Mouse (Mus musculus) forelimb bud, embryonic 11.5 days (tissue): ENCODE results near the gene Pdxk.
"Not testable (repeated sequence)": the region's sequence is repeated elsewhere in the genome, so short reads cannot be mapped to it uniquely, and the experiment has no call there.

Source experiments
- DNase-seq: peaks from one replicate; pipeline ENCODE4 v3.0.0-alpha.2; 2012; ENCODE audit warnings: low read depth, low spot score

Pdxk gene

DNA sequence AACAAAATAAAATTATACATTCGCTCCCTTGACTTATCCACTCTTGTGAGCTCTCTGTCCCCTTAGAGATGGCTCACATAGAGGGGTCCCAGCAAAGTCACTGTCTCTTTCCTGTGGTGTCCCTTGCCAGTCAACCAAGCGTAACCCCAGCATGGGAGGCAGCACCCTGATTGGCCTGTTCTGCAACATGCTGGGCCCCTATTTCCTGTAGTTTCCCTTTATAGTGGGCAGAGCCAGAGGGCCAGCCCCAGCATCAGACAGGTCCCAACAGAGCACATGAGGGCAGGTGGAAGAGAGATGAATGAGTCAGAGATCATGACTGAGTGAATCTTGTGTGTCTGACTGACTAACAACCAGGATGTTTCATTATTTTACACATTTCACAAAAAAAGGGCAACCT, 43.8 kb downstream of the Pdxk start:
- DNase-seq: no peak

DNA sequence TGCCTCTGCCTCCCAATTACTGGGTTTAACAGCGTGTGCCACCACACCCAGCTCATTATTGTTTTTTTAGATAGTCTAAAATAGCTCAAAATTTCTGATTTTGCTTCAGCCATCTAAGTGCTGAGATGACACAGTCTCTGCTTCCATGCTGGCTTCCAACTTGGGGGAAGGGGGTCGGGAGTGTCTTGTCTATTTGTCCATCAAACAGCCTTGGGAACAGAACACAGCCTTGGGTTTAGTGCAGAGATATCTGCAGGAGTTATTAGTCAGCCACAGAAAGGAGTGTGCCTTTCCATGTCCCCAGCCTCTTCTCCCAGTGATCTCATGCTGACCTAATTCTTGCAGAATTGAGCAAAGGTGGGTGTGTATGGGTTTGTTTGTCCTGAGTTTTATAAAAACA, 46.0 kb downstream of the Pdxk start:
- DNase-seq: no peak

DNA sequence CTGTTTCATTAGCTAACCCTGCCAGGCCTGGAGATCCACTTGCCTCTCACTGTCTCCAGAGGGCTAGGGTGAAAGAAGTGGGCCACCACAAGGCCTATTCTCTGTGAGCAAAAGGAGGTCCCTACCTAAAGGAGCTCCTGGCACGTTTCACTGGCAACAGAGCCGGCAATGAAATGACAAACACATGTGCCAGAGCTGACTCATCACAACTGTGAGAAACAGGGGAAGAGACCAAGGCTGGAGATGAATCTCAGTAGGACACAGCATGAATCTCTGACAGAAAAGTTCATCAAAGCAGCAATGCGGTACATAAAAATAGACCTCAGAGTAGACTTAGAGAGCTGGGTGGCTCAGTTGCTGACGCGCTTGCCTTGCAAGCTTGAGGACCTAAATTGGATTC, 46.9 kb downstream of the Pdxk start:
- no peak for DNase-seq

DNA sequence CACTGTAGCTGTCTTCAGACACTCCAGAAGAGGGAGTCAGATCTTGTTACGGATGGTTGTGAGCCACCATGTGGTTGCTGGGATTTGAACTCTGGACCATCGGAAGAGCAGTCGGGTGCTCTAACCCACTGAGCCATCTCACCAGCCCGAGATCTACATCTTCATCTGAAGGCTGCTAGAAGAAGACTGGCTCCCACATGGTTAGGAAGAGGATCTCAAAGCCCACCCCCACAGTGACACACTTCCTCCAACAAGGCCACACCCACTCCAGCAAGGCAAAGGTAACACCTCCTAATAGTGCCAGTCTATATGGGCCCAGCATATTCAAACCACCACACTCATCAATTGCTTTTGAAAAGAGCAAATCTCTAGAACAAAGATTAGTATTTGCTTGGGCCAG, 49.8 kb downstream of the Pdxk start:
- not testable (repeated sequence) for DNase-seq

DNA sequence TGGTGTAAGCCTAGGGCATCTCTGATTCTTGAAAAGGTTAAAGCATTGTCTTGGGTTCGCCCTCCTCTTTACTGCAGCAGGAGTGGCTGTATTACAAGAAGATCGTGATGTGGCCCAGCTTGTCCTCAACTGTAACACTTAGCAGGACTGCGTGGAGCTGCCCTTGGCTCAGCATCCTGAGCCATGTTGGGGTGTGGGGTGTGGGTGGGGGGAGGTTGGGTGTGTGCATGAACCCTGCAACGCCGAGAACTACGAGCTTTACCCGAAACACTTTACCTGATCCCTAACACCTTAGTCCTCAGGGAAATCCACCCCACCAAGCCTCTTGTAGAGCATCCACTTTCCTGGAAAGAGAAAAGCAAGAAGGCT, 51.6 kb downstream of the Pdxk start:
- no peak for DNase-seq

DNA sequence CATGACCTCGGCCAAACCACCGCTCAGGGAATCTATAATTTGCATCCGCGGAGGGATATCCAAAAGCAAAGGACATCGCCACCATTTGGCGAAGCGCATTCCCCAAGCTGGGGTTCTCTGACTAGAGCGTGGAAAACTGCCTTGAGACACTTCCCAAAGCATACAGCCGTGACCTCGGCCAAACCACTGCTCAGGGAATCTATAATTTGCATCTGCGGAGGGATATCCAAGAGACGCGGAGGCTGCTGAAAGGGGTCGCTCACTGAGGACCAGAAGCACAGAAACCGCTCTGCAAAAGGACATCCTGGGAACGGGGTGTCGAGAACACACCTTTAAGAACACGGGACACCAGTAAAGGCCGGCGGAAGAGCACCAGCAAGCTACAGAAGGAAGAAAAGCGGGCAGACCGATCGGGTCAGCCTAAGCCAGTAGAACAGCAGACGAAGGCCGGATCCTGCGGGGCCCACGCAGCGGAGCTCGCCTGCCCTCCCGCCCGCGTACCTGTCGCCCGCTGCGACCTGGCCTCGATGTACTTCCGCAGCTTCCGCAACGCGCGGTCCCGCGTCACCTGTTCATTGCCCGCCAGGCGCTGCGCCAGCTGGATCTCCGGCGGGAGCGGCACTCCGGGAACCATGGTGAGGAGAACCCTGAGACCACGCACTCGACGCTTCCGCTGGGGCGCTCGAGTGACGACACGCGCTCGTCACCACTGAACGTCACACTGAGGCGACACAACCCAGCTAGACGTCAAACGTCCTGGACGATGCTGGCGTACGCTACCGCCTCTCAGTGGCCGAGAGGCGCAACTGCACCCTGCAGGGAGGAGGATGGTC, 52.2 kb downstream of the Pdxk start, which contains the start of gene Rrp1:
Rrp1 (minus strand) TSS at position 725 of the 833 bp plus-strand sequence.
- DNase-seq: peak; percentile 97

DNA sequence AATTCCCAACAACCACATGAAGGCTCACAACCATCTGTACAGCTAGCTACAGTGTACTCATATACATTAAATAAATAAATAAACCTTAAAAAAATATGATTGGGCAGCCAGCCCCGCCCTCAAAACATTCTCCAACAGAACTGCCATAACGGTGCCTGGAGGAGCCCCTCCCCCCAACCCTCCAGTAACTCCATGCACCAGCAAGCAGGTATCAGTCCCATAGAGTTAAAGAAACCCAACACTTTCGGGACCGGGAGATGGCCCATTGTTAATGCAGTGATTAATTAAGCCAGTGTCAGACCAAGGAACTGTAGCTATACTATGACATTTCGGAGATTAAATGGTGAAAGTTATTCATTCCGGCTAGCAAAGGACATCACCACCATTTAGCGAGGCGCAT, 52.9 kb downstream of the Pdxk start:
- no peak for DNase-seq

DNA sequence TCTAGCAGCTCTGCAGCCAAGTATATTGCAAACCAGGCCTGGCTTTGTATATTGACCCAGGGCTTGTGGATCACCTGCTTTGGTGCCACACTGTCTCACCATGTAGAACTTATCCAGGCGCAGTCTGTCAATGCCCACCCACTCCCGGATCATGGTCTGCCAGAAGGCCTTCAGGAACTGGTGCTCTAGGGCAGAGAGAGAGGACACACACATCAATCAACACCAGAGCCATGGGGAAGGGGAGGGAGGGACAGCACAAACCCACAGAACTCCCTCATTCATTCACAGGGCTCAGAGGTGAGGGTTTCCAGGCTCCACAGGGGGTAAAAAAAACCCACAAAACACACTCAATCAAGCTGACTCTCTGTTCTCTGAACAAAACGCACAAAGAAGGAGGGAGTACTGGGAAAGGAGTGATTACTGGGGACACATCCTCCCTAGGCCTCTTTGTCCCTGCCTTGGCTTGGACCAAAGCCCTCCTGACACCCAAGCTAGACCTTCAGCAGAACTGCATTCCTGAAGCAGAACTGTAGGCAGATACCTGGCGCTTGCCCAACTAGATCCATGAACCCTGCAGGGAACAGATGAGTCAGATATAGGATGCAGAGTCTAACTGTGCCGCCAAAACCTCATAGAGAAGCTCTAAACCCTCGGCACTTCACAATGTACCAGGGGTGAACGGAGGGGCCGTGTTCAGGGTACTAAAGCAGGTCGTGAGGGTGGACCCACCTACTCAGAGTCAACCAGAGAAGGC, 55.6 kb downstream of the Pdxk start:
- DNase-seq: no peak

DNA sequence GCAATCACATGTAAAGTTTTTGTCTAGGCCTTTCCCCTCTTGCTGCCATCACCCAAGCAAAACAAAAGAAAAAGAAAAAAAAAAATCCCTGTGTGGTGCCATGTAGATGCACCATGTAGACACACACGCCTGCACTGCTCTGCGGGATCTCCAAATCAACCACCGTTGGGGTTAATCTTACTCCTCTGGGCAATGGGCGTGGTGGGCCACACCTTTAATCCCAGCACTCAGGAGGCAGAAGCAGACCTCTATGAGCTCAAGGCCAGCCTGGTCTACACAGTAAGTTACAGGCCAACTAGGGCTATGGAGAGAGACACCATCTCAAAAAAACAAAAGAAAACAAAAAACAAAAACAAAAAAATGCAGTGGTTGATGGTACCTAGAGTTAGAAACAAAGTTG, 57.6 kb downstream of the Pdxk start:
- no peak for DNase-seq

DNA sequence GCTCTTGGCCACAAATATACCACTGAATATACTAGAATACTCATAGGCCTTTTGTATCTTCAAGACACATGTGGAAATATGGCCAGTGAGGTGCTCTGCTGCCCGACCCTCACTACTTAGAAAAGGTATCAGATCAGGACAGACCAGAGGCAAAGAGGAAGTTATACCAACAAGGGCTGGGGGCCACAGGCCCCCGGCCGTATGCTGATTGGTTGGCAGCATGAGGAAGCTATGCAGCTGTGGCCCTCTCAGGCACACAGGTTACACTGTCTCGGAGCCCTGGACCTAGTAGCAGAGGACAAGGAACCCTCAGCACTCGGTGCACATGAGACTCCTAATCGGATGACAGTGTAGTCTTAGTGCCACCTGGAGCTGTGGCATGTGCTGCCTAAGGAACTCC, 58.6 kb downstream of the Pdxk start:
- no peak for DNase-seq

DNA sequence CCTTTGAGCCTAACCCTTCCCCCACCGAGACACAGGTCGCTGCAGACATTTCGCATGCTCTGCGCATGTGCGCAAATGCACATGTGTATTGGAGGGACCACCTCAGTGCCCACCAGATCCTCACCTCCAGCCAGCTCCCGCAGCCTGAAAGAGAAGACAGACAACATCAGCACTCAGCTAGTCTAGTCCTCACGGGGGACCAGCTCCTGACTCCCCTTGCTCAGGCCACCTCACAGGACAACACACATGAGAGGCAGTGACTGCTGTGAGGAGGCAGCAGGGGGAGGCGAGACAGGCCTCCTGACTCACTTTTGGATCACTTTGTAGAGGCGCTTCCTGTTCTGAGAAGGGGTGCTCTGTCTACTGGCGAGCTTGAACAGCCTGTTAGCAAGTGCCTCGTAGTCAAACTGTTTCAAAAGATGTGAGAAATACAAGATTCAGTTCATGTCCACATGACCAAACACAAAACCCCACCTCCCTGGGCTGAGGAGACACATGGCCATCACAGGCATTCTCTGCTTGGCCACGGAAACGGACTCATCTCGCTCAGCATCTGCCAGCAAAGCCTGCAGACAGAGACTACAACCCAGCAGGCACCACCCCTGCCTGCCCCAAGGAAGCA, 62.4 kb downstream of the Pdxk start:
- DNase-seq: no peak

DNA sequence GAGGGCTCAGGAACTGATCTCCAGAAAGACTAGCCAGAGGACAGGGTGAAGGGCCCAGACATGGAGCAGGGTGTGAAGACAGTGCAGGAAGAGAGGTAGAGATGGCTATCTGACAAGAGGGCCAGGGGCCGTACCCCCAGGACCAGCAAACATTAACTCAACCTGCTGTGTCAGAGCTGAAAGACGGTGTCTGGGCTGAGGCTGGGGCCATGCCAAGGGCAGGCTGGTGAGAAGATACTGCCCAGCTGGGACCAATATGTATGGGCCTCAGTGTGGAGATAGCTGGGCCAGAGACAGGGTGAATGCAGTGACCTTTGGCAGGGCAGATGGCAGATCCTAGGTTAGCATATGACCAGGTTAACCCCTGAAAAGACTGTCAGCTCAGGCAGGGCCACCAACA, 63.6 kb downstream of the Pdxk start:
- DNase-seq: no peak

DNA sequence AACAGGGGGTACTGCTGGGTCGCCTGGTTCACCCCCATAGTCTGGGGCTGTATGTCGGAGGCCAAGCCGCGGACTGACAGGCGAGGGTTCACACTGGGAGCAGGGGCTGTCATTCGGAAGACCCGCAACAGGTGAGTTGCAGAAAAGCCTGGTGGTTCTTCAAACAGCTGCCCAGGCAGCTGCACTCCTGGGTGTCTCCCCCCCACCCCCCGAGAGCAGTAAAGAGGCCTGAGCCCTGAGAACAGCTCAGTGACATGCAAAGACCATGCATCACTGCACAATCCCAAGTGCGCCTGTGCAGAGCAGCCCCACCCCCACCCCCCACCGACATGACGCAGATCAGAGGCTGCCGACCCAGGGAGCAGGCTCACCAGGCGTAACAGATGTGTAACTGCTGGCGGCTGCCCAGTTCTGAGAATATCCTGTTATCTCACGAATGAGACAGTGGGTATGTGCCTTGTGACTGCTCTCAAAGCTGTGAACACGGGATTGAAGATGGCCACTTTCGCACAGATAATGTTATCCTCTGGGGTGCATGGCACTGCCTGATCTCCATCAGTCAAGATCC, 65.6 kb downstream of the Pdxk start:
- no peak for DNase-seq

DNA sequence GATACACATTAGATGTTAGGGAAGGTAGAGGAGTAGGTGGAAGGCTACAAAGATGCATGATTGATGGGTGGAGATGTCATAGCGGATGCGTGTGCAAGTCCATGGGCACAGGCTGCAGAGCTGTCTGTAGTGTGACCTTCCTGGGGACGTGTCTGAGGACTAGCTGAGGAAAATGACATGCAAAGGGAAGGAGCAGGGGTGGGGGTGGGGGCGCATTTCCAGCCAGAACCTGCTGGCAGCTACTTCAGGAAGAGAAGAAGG, 68.2 kb downstream of the Pdxk start:
- no peak for DNase-seq

DNA sequence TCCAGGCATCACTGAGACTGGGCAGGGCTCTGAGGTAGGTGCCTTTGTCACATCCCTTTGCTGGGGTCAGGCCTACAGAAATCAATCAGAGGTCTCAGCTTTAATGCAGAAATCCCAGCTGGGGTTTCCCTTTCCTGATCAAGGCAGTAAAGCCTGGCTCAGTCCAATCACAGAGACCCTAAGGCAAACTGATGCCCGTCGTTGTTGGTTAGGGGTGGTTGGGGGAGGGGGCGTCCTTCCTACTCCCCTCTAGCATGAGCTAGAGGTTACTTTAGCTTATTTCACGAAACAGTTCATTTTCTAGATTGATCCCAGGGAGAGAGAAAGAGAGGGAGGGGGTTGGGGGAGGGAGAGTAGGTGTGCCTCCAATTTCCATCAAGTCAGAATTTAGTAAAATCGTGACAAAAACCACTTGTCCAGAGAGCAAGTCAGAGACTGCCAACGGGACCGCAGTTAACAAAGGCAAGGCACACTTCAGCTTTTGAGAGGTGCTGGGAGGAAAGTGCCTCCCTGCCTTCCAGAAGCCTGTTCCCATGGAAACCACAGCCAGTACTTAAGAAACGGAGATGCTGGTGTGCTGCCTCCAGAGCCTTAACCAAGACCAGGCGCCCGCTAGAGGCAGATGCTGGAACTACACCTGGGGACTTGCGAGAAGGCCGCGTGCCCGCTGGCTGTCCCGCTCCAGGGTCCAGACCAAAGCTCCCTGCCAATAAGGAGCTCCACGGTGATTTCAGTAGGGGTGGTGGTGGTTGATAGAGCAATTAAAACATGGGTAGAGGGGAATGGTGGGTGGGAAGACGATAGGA, 68.8 kb downstream of the Pdxk start:
- peak; percentile 97 for DNase-seq

DNA sequence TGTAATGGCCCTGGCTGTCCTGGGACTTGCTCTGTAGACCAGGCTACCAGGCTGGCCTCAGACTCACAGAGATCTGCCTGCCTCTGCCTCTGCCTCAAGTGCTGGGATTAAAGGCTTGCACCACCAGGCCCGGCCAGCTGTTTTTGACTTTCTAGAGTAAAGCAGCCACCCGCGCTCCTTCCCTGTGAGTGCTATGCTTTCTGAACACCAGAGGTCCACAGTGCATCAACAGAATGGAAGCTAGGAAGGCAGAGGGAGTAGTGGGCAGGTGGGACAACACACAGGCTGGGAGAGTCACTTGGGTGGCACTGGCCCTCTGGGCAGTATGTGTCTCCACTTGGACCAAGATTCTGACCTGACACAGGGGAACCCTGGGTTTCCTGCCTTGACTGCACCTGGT, 69.4 kb downstream of the Pdxk start:
- no peak for DNase-seq

DNA sequence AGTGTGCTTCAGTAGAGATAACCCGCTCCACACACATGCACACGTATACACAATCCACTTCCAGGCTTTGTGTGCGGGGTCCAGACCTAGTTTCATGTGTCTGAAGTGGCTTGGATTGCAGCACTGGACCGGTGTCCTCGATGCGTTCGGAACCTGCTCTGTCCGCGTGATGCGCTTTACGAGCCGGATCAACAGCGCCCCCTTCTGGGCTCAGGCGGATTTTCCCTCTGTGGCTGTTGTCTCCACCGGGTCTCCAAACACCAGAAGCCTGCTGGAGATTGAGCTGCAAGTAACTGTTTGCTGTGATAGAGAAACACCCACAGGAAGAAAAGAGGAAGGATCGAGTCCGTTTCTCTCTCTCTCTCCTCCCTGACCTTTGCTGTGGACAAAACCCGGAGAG, 72.7 kb downstream of the Pdxk start:
- peak; percentile 69 for DNase-seq

DNA sequence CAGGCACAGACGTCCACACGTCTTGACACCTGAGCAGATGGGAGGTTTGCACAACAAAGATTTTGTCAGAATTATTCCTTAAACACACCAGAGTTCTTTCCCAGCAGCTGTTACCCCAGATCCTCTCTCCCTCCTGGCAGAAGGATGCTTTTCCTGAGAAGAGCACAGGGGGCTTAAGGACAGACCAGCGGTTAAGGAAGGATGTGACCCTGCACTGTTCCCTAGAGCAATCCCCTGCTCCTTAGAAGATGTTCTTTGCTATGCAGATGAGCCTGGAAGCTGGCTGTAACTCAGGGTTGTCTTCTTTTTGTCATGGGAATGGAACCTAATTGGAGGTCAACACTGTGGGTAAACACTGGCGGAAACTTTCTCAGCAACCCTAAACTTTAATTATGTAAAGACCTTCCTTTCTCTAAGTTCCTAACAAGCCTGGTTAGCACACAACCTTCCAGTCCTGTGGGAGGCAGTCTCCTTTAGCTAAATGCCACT, 73.7 kb downstream of the Pdxk start:
- no peak for DNase-seq

DNA sequence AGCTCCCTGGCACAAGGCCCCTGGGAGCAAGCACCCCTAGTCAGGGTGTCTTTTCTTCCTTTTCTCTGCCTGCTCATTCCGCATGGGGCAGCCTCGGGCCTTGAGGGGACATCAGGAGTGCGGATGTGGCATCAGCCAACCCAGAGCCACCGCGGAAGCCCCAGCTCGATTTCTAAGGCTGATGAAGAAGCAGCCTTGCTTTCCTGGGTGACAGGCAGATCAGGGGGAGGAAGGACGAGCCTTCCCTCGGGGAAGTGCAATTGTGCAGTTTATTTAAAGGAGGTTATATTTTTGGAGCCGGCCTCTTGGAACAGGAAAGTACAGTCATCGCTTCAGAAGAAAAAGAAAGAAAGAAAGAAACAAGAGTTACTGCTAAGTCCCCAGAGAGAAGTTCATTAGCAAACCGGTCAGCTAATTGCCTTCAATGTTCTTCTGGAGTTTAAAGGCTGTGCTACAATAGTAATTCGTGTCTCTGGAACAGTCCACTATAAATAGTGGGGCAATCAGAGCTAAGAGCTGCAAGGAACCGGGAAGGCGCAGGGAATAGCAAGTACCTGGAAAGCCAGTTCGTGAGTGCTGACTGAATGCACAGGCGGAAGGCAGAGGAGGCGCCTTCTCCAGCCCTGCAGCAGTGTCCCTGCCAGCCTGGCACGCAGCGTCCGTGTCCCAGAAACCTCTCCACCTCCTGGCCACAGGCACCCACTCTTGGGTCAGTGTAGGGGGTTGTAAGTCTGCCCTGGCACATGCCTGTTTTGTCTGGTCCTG, 76.4 kb downstream of the Pdxk start:
- no peak for DNase-seq
